Mouse (Mus musculus): Measurements from ENCODE around the gene Tagln2. TPM values are rescaled to one million over a fixed set of nuclear protein-coding genes. Genes with fewer than 3 reads are reported as not detected.
A peak's percentile ranks its signal among the peaks of the same experiment; 100 is the strongest.

The Tagln2 gene
- 10 to 100 TPM; 14.1 to 15.6 TPM for total RNA-seq (2021)
- long read RNA-seq, experiment 1, partial matches to known transcripts = 0 of 4 reads
- long read RNA-seq, experiment 1, other reads (novel, unspliced or antisense) = 1 of 4 reads
- long read RNA-seq, experiment 2, transcript Tagln2-202 (5 exons, 1,586 nt) = major isoform, 19 of 19 reads
- long read RNA-seq, experiment 2, partial matches to known transcripts = 0 of 19 reads
- long read RNA-seq, experiment 2, other reads (novel, unspliced or antisense) = 0 of 19 reads

- peak in 1 of 2 experiments; percentile 41 for DNase-seq (ENCODE audit: low spot score in 2 of 2)
These were observed at the start of gene Tagln2 for GRCm38 (mm10) chr1:172499765-172500441. Gene Tagln2 (plus strand): TSS chr1:172500047.

GRCm38 (mm10) chr1:172450226-172450625 lies 49.6 kb upstream of the Tagln2 start:
- no peak for DNase-seq (ENCODE audit: low spot score in 2 of 2)

GRCm38 (mm10) chr1:172450848-172451470 lies 48.9 kb upstream of the Tagln2 start:
- DNase-seq (ENCODE audit: low spot score in 2 of 2) = no peak

DNA sequence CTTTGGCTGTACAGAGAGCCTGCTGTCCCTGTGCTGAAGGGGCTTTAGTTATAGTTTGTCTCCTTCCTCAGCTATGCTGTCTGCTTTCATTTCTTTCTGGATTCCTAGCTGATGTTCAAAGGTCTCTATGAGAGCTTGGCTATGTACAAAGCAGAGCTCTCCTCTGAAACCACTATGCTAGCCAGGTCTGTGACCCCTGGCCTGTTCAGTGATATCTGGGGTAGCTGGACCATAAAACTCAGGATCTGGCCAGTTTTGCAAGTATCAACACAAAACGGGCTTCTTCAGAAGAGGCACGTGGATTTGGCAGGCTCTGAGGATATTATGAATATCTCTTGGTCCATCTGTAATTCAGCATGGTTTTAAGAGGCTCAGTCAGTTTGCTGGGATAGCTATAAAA lies 46.9 kb upstream of the Tagln2 start:
- no peak for DNase-seq (ENCODE audit: low spot score in 2 of 2)

GRCm38 (mm10) chr1:172453810-172454209 lies 46.0 kb upstream of the Tagln2 start:
- no peak for DNase-seq (ENCODE audit: low spot score in 2 of 2)

GRCm38 (mm10) chr1:172455416-172455815 lies 44.4 kb upstream of the Tagln2 start:
- DNase-seq (ENCODE audit: low spot score in 2 of 2) = no peak

DNA sequence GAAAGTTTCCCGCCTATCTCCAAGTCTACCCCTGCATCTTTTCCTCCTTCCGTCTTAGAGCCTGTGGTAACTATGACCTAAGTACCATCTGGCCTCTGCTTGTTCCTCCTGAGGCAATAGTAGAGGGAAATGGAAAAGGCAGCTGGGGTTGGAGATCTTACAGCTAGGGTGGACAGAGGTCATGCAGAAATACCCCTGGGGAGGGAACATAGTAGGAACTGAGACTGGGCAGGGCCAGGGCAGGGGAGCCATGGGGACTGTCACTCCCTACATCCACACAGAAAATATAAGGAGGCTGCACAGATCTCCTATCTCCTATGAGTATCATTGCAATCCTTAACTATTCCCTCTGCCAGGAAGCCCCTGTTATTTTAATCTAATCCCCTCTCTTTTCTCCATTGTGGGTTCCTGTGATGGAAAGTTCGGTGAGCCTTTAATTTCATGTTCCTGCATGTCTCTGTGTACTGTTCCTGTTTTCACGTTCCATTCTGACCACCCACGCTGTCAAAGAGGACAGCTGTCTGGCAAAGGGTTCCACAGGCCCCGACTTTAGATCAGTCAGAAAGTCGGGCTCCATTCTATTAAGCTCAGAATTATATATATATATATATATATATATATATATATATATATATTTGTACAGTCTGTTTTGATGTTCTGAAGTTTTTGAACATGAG lies 43.7 kb upstream of the Tagln2 start:
- DNase-seq (ENCODE audit: low spot score in 2 of 2) = no peak

GRCm38 (mm10) chr1:172457196-172457595 lies 42.7 kb upstream of the Tagln2 start:
- no peak for DNase-seq (ENCODE audit: low spot score in 2 of 2)

- no peak for DNase-seq (ENCODE audit: low spot score in 2 of 2)
These were observed 41.8 kb upstream of the Tagln2 start for GRCm38 (mm10) chr1:172458041-172458440.

GRCm38 (mm10) chr1:172461602-172462001 lies 38.2 kb upstream of the Tagln2 start:
- DNase-seq (ENCODE audit: low spot score in 2 of 2) = no peak

DNA sequence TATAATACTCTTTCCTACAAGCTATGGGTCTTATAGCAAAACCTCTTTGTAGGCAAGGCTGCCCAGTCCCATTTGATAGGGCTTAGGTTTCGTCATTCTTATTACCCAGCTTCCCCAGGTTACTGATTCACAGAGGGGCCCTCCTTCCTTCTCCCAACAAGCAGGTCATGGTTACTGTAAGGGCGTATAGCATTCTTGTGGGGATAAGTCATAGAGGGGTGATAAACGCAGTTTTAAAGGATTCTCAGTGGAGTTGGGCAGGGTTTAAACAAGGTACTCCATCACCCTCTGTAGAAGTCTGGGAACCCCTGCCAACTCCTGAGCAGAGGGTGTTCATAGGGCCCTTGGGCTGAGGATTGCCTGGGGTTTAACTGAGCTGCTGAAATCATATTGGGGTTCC lies 37.3 kb upstream of the Tagln2 start:
- no peak for DNase-seq (ENCODE audit: low spot score in 2 of 2)

DNA sequence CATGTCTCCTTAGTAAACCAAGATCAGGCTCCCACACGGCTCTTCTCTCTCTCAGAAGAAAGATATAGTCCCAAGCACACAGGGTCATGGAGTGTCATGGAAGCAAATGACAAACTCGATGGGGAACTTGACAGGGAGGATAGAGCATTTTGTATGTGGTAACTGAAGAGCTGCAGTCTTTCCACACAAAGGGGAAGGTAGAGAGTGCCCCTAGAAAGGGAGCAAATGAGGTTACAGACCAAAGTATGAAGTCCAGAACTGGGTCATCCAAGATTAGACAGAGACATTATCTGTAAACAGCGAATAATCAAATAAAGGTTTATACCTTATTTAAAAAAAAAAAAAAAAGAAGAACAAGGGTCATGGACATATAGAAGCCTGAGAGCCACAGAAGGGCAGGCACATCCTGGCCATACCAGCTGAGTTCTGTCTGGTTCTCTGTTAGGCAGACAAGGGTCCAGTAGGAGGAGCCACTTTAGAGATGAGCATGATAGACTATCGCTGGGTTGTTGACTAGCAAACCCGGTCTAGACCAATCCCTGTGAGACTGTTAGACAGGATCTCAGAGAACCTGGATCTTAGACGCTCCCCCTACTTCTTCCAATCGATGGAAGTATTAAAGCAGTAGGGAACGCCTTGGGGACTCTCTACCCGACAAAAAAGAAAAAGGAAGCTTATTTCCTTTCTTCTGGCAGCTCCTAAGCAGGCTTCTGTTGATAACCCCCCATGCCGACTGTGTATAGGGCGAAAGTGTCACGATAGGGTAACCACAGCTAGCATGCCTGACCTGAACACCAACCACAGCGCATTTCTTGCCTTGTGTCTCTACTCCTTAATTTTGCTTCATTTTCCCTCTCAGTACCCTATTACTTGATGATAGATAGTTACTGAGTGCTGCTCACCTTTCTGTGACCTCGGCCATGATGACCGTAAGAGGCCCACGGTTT lies 36.2 kb upstream of the Tagln2 start:
- no peak for DNase-seq (ENCODE audit: low spot score in 2 of 2)

DNA sequence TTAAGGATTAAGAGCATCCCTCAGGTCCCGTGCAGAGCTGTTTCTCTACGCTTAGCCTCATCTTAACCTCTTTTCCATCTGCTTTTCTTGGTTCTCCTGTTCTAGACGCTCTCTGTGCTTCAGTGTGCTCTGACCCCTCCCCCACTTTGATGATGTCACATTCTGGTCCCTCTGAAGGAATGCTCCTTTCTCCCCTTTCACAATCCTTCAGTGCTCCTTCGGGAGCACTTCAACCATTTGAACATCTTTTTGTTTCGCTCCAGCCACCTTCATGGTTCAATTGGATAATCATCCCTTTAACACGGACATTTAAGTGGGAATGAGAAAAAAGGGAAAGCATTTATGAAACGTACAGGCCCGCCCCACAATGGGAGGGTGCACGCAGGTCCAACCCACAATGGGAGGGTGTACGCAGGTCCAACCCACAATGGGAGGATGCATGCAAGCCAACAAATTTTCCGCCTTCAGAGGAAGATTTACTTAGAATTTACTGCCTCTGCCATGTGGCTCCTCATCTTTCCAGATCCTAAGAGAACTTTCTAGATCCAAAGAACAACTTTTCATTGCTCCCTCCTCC lies 31.5 kb upstream of the Tagln2 start:
- no peak for DNase-seq (ENCODE audit: low spot score in 2 of 2)

DNA sequence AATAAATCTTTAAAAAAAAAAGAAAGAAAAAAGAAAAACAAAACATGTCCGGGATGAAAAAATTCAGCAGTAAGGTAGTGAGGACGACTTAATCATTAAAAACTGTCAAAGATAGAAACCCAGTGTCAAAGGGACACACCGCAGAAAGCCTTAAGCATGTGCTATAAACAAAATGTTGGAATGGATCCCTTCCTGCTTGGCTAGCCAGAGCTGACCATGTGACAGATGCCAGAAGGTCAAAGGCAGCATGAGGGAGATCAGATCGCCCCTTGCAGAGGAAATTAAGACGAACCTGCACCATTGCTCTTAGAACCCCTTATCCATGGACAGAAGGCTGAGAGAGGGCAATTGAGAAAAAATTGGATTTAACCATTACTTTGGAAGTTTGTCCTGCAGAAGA lies 30.5 kb upstream of the Tagln2 start:
- DNase-seq (ENCODE audit: low spot score in 2 of 2) = no peak

GRCm38 (mm10) chr1:172469810-172470448 lies 29.9 kb upstream of the Tagln2 start:
- no peak for DNase-seq (ENCODE audit: low spot score in 2 of 2)

DNA sequence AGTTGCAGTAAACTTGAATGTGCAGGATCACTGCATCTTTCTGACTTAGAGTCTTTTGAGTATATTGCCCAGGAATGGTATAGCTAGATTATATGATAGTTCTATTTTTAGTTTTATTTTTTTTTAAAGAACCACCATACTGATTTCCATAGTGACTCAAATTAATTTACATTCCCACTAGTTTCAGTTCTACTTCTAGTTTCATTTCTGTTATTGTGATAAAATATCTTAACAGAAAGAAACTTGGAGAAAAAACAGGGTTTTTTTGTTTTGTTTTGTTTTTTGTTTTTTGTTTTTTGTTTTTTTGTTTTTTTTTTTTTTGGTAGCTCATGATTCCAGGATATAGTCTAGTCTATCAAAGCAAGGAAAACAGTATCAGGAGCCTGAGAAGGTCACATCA lies 26.9 kb upstream of the Tagln2 start:
- no peak for DNase-seq (ENCODE audit: low spot score in 2 of 2)

- no peak for DNase-seq (ENCODE audit: low spot score in 2 of 2)
These were observed 25.7 kb upstream of the Tagln2 start for GRCm38 (mm10) chr1:172474196-172474595.

- no peak for DNase-seq (ENCODE audit: low spot score in 2 of 2)
These were observed 24.6 kb upstream of the Tagln2 start, which contains the start of gene Slamf9 for GRCm38 (mm10) chr1:172475054-172475741. Gene Slamf9 (plus strand): TSS chr1:172475358.

DNA sequence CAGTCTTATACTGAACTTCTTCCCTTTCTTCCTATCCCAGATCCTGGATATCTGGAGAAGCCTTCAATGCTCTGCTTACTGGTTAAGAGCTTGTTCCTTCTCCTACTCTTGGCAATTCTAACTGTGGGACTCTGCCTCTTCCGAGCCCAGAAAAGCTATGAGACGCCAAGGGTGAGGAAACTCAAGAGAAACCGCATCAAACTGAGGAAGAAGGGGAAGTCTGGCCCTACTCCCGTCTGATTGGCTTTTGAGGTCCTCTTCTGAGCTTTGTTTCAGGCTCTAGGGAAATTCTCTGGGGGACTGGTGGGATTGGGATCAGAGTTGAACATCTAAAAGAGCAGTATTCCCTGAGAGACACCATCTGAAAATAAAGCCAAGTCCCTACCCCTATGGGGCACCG lies 21.8 kb upstream of the Tagln2 start:
- DNase-seq (ENCODE audit: low spot score in 2 of 2) = no peak

Data from layer of hippocampus, postnatal 14 days (tissue).